Mouse (Mus musculus): Measurements from ENCODE around the gene 1700067K01Rik. TPM values are rescaled to one million over a fixed set of nuclear protein-coding genes. Genes with fewer than 3 reads are reported as not detected.

1700067K01Rik gene
- total RNA-seq, 1 experiment from 2014 or later, result 1.1 TPM

GRCm38 (mm10) chr8:84027449-84027848 is 26.1 kb downstream of the 1700067K01Rik start:
- ATAC-seq (replicated peaks in 1 of 2; ENCODE audit: insufficient read depth in 1 of 2, low FRiP score in 2 of 2, low TSS enrichment in 1 of 2, low read depth in 1 of 2, poor library complexity in 2 of 2, severe bottlenecking in 2 of 2), result peak; percentile 29 to 54; a peak in 3 of 4 replicates

GRCm38 (mm10) chr8:84029272-84029671 is 28.0 kb downstream of the 1700067K01Rik start:
- no peak for ATAC-seq (replicated peaks in 1 of 2; ENCODE audit: insufficient read depth in 1 of 2, low FRiP score in 2 of 2, low TSS enrichment in 1 of 2, low read depth in 1 of 2, poor library complexity in 2 of 2, severe bottlenecking in 2 of 2)

- ATAC-seq (replicated peaks in 1 of 2; ENCODE audit: insufficient read depth in 1 of 2, low FRiP score in 2 of 2, low TSS enrichment in 1 of 2, low read depth in 1 of 2, poor library complexity in 2 of 2, severe bottlenecking in 2 of 2), result no peak
These were observed 31.5 kb downstream of the 1700067K01Rik start for GRCm38 (mm10) chr8:84032777-84033176.

GRCm38 (mm10) chr8:84038015-84038414 is 36.7 kb downstream of the 1700067K01Rik start:
- no peak for ATAC-seq (replicated peaks in 1 of 2; ENCODE audit: insufficient read depth in 1 of 2, low FRiP score in 2 of 2, low TSS enrichment in 1 of 2, low read depth in 1 of 2, poor library complexity in 2 of 2, severe bottlenecking in 2 of 2)

GRCm38 (mm10) chr8:84039050-84039449 is 37.7 kb downstream of the 1700067K01Rik start:
- peak; percentile 47 to 56; a peak in 3 of 4 replicates for ATAC-seq (replicated peaks in 1 of 2; ENCODE audit: insufficient read depth in 1 of 2, low FRiP score in 2 of 2, low TSS enrichment in 1 of 2, low read depth in 1 of 2, poor library complexity in 2 of 2, severe bottlenecking in 2 of 2)

- ATAC-seq (replicated peaks in 1 of 2; ENCODE audit: insufficient read depth in 1 of 2, low FRiP score in 2 of 2, low TSS enrichment in 1 of 2, low read depth in 1 of 2, poor library complexity in 2 of 2, severe bottlenecking in 2 of 2), result peak; percentile 67 to 71
These were observed 41.0 kb downstream of the 1700067K01Rik start, which contains the start of gene Il27ra for GRCm38 (mm10) chr8:84042066-84042947. Gene Il27ra, minus strand, starts transcription at chr8:84042589.

GRCm38 (mm10) chr8:84042948-84043342 is 41.6 kb downstream of the 1700067K01Rik start:
- 0 out of 4 replicates have a peak, but pooled peaks of 1 of the 2 experiments have one; percentile 5 for ATAC-seq (replicated peaks in 1 of 2; ENCODE audit: insufficient read depth in 1 of 2, low FRiP score in 2 of 2, low TSS enrichment in 1 of 2, low read depth in 1 of 2, poor library complexity in 2 of 2, severe bottlenecking in 2 of 2)

- ATAC-seq (replicated peaks in 1 of 2; ENCODE audit: insufficient read depth in 1 of 2, low FRiP score in 2 of 2, low TSS enrichment in 1 of 2, low read depth in 1 of 2, poor library complexity in 2 of 2, severe bottlenecking in 2 of 2), result no peak
These were observed 42.8 kb downstream of the 1700067K01Rik start for GRCm38 (mm10) chr8:84044103-84044502.

GRCm38 (mm10) chr8:84044900-84045299 is 43.6 kb downstream of the 1700067K01Rik start, which contains the start of gene Rln3:
Gene Rln3, minus strand, starts transcription at chr8:84045000.
- no peak for ATAC-seq (replicated peaks in 1 of 2; ENCODE audit: insufficient read depth in 1 of 2, low FRiP score in 2 of 2, low TSS enrichment in 1 of 2, low read depth in 1 of 2, poor library complexity in 2 of 2, severe bottlenecking in 2 of 2)

- no peak for ATAC-seq (replicated peaks in 1 of 2; ENCODE audit: insufficient read depth in 1 of 2, low FRiP score in 2 of 2, low TSS enrichment in 1 of 2, low read depth in 1 of 2, poor library complexity in 2 of 2, severe bottlenecking in 2 of 2)
These were observed 45.2 kb downstream of the 1700067K01Rik start for GRCm38 (mm10) chr8:84046505-84046904.

GRCm38 (mm10) chr8:84048171-84048570 is 46.9 kb downstream of the 1700067K01Rik start:
- ATAC-seq (replicated peaks in 1 of 2; ENCODE audit: insufficient read depth in 1 of 2, low FRiP score in 2 of 2, low TSS enrichment in 1 of 2, low read depth in 1 of 2, poor library complexity in 2 of 2, severe bottlenecking in 2 of 2), result no peak

- ATAC-seq (replicated peaks in 1 of 2; ENCODE audit: insufficient read depth in 1 of 2, low FRiP score in 2 of 2, low TSS enrichment in 1 of 2, low read depth in 1 of 2, poor library complexity in 2 of 2, severe bottlenecking in 2 of 2), result peak; percentile 25 to 59; a peak in 1 of 4 replicates
These were observed 51.4 kb downstream of the 1700067K01Rik start for GRCm38 (mm10) chr8:84052746-84053145.

GRCm38 (mm10) chr8:84053229-84053628 is 51.9 kb downstream of the 1700067K01Rik start:
- no peak for ATAC-seq (replicated peaks in 1 of 2; ENCODE audit: insufficient read depth in 1 of 2, low FRiP score in 2 of 2, low TSS enrichment in 1 of 2, low read depth in 1 of 2, poor library complexity in 2 of 2, severe bottlenecking in 2 of 2)

Other genes with a start within 250 kb of the 1700067K01Rik start
- 4.2 and 5.0 TPM in 2 replicates for gene Adgrl1, start 101.4 kb upstream of the 1700067K01Rik start, total RNA-seq (2017)
- 0.30 TPM in 1 of 2 replicates, not detected in the other for gene Gm10644, start 46.3 kb upstream of the 1700067K01Rik start, total RNA-seq (2017)
- gene Asf1b, start 46.0 kb upstream of the 1700067K01Rik start, total RNA-seq (2017), result 22.3 and 22.5 TPM in 2 replicates
- 24.0 and 27.6 TPM in 2 replicates for gene Prkaca, start 28.5 kb upstream of the 1700067K01Rik start, total RNA-seq (2017)
- gene Samd1, start 3.8 kb upstream of the 1700067K01Rik start, total RNA-seq (2017), result 52.8 and 53.4 TPM in 2 replicates
- gene 2210011C24Rik, start 10.7 kb downstream of the 1700067K01Rik start, total RNA-seq (2017), result not detected in 2 replicates
- gene Palm3, start 20.0 kb downstream of the 1700067K01Rik start, total RNA-seq (2017), result 0.31 TPM in 1 of 2 replicates, not detected in the other
- gene Il27ra, start 41.1 kb downstream of the 1700067K01Rik start, total RNA-seq (2017), result 14.8 and 19.4 TPM in 2 replicates
- gene Rln3, start 43.5 kb downstream of the 1700067K01Rik start, total RNA-seq (2017), result not detected in 2 replicates
- 2.5 and 3.6 TPM in 2 replicates for gene Gm10643, start 63.6 kb downstream of the 1700067K01Rik start, total RNA-seq (2017)
- gene Rfx1, start 65.3 kb downstream of the 1700067K01Rik start, total RNA-seq (2017), result 2.3 and 5.3 TPM in 2 replicates
- gene Dcaf15, start 103.3 kb downstream of the 1700067K01Rik start, total RNA-seq (2017), result 21.0 and 23.1 TPM in 2 replicates
- gene Podnl1, start 124.5 kb downstream of the 1700067K01Rik start, total RNA-seq (2017), result 1.4 and 2.7 TPM in 2 replicates
- 5.8 and 7.0 TPM in 2 replicates for gene Cc2d1a, start 146.4 kb downstream of the 1700067K01Rik start, total RNA-seq (2017)
- 2.7 and 3.8 TPM in 2 replicates for gene 4930432K21Rik, start 146.5 kb downstream of the 1700067K01Rik start, total RNA-seq (2017)
- gene Nanos3, start 183.7 kb downstream of the 1700067K01Rik start, total RNA-seq (2017), result not detected in 2 replicates
- gene Zswim4, start 235.6 kb downstream of the 1700067K01Rik start, total RNA-seq (2017), result 6.8 and 13.4 TPM in 2 replicates
- gene D8Ertd738e, start 248.2 kb downstream of the 1700067K01Rik start, total RNA-seq (2017), result 68.7 and 88.1 TPM in 2 replicates

Data from hematopoietic stem cell, adult 5-6 weeks (primary cell).